Mouse (Mus musculus): ENCODE measurements at regions not wholly inside any gene's neighbourhood (a gene's known extent, or its start where the extent isn't known, plus 50 kb on each side); places are given as distances from the start of the nearest gene placed in this dataset.

- no peak for DNase-seq
Measured at GRCm38 (mm10) chr6:147755750-147756523, 280.3 kb downstream of the Ccdc91 start.

GRCm38 (mm10) chr6:147759485-147759884 lies 283.9 kb downstream of the Ccdc91 start:
- DNase-seq: no peak

GRCm38 (mm10) chr6:147760113-147760512 lies 284.5 kb downstream of the Ccdc91 start:
- DNase-seq: no peak

- no peak for DNase-seq
Measured at GRCm38 (mm10) chr6:147765241-147765640, 281.8 kb upstream of the Far2 start.

- no peak for DNase-seq
Measured at GRCm38 (mm10) chr6:147769180-147769579, 277.9 kb upstream of the Far2 start.

GRCm38 (mm10) chr6:147770034-147770433 lies 277.0 kb upstream of the Far2 start:
- no peak for DNase-seq

- DNase-seq: no peak
Measured at GRCm38 (mm10) chr6:147771411-147771810, 275.6 kb upstream of the Far2 start.

- DNase-seq: no peak
Measured at GRCm38 (mm10) chr6:147773904-147774303, 273.2 kb upstream of the Far2 start.

- no peak for DNase-seq
Measured at GRCm38 (mm10) chr6:147774626-147775025, 272.4 kb upstream of the Far2 start.

- no peak for DNase-seq
Measured at GRCm38 (mm10) chr6:147779466-147779865, 267.6 kb upstream of the Far2 start.

GRCm38 (mm10) chr6:147784249-147784648 lies 262.8 kb upstream of the Far2 start:
- DNase-seq: no peak

- DNase-seq: peak; percentile 19
Measured at GRCm38 (mm10) chr6:147784854-147785253, 262.2 kb upstream of the Far2 start.

GRCm38 (mm10) chr6:147788095-147788494 lies 259.0 kb upstream of the Far2 start:
- DNase-seq: no peak

- DNase-seq: no peak
Measured at GRCm38 (mm10) chr6:147789112-147789511, 257.9 kb upstream of the Far2 start.

- no peak for DNase-seq
Measured at GRCm38 (mm10) chr6:147793811-147794210, 253.2 kb upstream of the Far2 start.

- no peak for DNase-seq
Measured at GRCm38 (mm10) chr6:147794351-147794750, 252.7 kb upstream of the Far2 start.

GRCm38 (mm10) chr6:147799009-147799727 lies 247.9 kb upstream of the Far2 start:
- no peak for DNase-seq

- no peak for DNase-seq
Measured at GRCm38 (mm10) chr6:147799861-147800260, 247.2 kb upstream of the Far2 start.

- DNase-seq: no peak
Measured at GRCm38 (mm10) chr6:147800846-147801245, 246.2 kb upstream of the Far2 start.

GRCm38 (mm10) chr6:147803893-147804292 lies 243.2 kb upstream of the Far2 start:
- DNase-seq: no peak

GRCm38 (mm10) chr6:147810710-147811109 lies 236.3 kb upstream of the Far2 start:
- peak; percentile 59 for DNase-seq

GRCm38 (mm10) chr6:147816861-147817260 lies 230.2 kb upstream of the Far2 start:
- DNase-seq: no peak

- DNase-seq: no peak
Measured at GRCm38 (mm10) chr6:147817262-147817661, 229.8 kb upstream of the Far2 start.

GRCm38 (mm10) chr6:147822215-147822614 lies 224.8 kb upstream of the Far2 start:
- no peak for DNase-seq

All from thymus, postnatal 4 days (tissue).